Mouse (Mus musculus) MEL-GATA-1-ER (cell line): Measurements from ENCODE around the gene Rbfox1.

Experiments used
- DNase-seq: peaks from one replicate; pipeline ENCODE4 v3.0.0-alpha.2; 2012; ENCODE audit warnings: low read depth; ENCODE audit errors: extremely low read depth

Gene Rbfox1

DNA sequence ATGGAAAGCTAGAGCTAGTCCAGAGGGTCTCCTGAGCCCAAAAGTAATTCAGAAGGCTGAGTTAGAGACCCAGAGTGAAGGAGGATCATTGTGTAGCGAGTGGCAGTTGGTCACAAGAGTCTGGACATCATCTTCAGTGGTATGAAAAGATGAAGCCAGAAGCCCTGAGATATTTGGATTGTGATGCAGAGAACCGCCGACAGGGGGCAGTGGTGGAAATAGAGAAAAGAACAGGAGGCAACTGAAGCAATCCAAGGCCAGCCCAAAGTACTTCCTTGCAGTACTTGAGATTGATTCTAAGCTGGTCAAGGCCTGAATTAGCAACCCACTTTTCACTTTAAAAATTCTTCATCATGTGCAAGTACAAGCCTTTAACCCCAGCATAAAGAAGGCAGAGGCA is 1120.3 kb downstream of the Rbfox1 start:
- DNase-seq: peak; percentile 5

DNA sequence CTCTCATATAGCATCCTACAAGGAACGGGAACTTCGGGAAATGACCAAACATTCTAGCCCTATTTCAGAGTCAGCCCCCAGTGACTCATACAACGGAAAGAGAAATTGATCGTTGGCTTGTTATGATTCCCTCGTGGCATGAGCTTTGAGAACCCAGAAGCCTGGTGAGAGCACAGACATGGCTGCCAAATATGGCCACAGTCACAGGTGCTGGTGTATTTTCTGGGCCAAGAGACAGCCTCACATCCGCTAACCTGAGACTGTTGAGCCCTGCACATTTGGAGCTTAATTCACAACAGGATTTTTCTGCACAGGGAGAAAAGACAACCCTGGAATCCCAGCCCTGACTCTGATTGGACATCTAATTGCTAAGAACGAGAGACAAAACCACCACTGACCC is 1132.2 kb downstream of the Rbfox1 start:
- DNase-seq: no peak

DNA sequence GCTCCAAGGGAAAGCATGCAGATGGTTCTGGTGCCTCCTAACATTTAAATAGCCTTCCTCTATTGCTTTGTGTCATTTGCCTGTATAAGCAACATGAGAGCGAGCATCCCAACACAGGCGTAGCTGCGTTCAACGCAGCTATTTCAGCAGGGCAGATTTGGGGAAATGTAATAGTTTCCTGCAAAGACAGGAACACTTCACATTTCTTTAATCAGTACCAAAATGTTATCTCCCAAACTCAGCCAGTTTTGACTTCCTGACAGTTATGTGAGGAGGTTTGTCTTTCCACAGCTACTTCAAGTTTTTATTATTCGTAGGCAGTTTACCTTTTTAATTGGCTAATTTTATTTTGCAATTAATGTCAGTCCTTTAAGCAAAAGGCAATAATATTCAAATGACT is 1149.1 kb downstream of the Rbfox1 start:
- DNase-seq: peak; percentile 65

DNA sequence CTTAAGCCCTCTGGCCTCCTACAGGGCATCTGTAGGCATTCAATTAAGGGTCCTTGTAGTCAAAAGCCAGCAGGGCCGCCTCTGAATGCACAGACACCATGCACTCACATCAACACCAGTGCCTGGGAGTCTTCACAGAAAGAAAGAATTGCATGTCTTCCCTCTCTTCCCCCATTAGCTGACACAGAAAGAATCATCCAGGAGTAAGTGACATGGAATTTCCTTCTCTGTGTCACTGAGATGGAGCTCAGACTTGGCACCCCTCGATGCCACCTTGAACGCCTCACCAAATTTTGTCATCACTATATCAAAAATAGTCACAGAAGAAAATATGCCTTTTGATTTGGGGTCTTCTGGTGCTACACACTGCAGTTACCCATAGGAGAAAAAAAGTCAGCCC is 1151.4 kb downstream of the Rbfox1 start:
- DNase-seq: no peak

DNA sequence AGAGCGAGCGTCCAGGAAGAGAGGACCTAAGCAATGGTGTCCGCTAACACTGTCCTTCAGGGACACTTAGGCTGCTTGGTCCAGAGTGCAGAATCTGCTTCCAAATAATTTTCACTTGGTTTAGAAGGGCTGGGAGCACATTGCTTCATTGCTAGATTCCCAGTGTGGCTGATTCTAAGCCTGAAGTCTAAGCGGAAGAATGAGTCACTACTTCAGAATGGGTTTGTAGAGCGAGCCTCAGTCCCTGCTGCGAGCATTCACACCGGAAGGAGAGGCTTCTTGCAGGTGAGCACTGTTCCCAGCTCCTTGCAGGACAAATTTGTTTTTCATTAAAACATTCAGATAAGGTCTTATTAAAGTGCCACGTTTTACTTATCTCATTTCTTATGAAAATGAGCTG is 1151.8 kb downstream of the Rbfox1 start:
- DNase-seq: no peak

DNA sequence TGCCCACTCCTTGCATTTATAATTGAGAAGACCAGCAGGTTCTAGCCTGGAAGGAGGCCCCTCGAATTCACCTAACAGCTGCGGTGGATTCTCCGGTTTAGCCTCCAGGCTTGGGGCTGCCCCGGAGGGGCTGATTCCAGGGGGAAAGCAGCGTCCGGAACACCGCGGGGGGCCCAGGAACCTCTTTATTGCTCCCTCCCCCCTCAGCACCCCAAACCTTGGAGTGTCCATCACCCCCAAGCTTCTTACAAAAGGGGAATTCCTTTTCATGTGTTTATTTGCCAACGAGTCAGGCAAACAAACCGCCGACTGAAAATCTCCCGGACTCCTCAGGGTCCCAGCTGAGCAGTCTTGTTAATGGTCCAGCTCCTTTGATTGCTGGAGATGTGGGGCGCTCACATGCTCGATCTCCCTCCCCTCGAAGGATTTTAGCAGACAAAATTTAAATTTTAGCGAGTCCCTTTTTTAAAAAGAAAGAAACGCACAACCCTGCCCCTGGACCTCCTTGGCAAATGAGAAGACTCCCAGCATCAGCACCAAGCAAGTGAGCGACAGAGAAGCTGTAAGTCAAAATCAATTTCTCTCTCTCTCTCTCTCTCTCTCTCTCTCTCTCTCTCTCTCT is 1153.6 kb downstream of the Rbfox1 start:
- no peak for DNase-seq

DNA sequence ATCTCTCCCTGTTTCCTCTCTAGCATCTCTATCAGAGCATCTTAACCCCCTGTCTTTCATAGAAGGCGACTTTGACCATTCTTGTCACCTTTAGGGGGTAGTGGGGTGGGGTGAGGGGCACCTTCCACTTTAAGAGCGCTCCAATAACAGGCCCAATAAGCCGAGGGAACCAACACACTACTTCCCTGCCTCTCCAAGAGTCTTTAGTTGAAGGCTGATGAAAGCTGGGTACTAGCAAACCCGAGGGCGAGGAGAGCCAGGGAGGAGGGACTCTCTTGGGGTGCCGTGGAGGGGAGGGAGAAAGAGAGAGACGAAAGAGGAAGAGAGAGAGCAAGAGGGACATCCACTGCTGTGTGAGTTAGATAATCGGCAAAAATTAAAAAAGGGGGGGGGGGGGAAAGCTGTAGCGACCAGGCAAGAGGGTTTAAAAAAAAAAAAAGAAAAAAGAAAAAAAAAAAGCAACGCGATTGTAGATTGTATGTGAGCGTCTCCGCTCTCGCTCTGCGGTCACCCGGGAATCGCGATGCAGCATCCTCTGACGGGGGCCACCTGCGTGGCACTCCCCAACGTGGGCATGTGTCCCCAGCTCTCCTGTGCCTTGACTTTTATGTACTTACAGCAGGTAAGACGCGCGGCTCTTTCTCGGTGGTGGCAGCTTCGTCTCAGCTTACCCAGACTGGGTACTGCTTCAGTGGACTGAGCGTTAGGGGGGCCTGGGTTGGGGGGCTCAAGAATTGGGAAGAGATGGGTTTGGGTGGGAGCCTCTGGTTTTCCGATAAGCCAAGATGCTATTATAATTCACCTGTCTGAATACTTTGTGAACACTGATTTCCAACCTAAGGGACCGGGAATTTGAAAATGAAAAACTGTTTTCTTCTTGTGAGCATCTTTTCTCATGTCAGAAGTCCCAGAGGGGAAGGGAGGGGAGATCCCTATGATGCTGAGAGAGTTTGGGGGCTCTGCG is 1154.5 kb downstream of the Rbfox1 start:
- peak; percentile 75 for DNase-seq

DNA sequence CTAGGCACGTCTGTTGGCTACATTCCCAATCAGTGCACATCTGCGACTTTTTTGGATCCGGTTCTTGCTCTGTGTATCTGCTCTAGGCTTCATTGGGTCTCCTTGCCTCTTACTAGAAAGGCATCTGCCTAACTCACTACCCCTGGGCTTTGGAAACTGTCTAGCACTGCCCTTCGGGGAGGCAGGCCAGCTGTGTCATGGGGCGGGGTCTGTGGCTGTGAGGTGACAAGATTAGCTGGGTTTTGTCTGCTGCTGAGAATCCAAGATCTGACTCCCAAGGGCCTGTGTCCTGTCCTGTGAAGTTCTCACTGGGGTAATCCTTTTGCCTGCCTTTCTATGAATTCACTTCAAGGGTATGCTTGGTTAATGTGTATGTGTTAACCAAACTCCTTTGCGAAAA is 1155.5 kb downstream of the Rbfox1 start:
- DNase-seq: no peak

DNA sequence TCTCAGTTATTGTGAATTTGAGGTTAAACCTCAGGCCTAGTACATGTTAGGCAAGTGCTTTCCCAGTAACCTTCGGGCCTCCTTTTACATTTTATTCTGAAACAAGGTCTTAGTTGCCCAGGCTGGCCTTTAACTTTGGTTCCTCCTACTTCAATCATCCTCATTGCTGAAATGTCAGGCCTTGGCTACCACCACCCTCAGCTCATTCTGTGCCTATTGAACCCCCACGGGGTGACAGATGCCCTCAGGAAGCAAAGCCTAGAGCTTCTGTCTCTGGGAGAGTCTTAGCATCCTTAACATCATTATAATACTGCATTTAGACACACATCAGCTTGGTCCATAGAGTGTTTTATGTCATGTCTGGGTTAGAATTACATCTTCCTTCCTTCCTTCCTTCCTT is 1162.3 kb downstream of the Rbfox1 start:
- no peak for DNase-seq

DNA sequence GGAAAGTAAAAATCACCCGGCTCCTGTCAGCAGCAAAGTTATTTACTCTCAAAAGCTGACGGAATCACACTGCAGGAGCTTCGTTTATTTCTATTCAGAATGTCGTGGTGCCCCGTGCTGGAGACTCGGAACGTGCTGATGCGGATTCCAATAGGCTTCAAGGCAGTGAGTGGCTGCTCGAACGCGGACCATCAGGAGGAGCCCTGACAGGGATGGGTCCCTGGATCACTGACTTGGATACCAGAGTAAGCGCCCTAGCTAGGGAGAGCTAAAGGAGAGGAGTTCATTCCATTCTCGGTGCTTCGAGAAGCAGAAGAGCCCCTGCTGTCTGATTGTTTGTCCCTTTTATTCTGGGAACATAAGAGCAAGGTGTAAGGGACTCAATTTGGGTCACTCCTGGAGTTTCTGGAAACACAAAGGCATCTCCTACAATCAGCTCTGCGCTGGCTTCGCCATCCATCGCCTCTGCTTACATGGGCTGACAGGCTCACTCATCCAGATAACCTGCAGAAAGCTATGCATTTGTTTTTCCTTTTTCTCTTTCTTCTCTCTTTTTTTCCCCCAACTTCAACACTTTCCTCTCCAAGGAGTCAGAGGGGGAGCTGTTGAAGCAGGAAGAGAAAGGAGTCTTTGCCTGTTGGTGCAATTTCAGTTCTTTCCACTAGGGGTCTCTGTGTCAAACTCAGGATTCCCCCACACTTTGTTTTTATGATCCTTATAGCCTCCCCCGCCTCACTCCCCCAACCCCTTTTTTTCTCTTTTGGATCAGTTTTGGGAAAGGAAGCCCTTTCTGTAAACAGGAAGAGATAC is 1164.2 kb downstream of the Rbfox1 start:
- no peak for DNase-seq

DNA sequence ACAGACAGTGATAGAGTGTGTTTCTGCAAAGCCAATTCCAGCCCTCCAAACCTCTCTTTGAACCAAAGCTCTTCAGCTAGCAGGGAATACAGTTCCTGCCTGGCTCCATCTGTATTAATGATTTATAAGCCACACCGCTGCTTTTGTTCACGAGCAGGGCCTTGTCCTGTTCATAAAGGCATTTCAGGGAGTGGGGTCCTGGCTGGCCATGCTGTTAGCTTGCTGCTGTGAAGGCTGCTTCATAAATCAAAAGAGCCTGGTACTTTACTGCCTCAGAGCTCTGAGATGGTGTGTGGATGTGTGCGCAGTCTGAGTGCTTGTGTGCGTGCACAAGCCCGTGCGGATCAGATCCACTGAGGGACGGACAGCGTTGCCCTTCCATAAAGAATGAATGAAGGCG is 1165.8 kb downstream of the Rbfox1 start:
- DNase-seq: no peak

DNA sequence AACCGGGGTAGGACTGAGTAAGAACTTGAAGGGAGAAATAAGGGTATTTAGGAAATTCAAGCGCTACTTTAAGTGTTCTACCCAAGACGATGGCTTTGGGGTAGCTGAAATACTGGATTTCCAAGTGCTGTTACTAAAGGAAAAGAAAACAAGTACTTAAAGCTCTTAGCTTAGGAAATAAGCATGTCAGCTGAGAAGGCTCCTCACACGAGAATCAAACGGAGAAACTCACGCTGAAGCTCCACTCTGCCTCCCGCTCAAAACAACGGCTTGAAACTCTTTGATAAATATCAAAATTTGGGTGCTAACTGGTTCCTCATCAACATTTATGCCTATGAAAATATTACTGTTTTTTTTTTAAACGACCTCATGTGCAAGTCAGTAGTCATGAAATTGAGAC is 1166.8 kb downstream of the Rbfox1 start:
- no peak for DNase-seq

DNA sequence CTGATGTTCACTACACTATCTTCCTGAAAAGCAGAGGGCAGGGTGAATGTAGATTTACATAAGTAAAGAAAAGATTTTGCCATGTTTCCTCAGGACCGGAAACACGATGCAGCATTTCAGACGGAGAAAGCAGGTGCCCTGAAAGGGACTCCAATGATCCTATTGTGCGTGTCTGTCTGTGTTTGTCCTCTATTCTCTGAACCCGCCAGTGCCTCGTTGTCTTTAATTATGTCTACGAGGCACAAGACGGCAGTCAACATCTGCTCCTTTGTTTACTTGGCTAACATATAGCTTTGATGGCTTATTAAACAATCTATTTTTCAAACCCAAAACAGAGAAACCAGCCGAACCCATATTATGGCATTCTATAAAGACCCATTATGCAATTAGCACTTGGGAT is 1167.3 kb downstream of the Rbfox1 start:
- DNase-seq: no peak

DNA sequence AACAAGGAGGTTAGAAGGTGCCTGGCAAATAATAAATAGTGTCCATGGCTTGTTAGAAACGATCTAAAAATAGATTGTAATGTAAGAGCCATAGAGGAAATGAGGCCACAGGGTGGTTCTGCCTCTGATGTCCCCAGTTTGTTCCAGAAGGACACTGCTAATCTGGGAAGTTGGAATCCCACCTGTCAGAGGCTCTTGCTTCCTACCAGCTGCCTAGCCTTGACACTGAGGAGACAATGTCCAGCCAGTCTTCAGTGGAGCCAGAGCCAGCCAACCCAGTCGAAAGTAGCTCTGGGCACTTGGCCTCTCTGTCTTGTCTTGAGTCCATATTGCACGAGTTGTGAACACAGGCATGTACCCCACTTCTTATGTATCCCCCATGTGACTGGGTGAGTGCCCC is 1172.6 kb downstream of the Rbfox1 start:
- DNase-seq: no peak

DNA sequence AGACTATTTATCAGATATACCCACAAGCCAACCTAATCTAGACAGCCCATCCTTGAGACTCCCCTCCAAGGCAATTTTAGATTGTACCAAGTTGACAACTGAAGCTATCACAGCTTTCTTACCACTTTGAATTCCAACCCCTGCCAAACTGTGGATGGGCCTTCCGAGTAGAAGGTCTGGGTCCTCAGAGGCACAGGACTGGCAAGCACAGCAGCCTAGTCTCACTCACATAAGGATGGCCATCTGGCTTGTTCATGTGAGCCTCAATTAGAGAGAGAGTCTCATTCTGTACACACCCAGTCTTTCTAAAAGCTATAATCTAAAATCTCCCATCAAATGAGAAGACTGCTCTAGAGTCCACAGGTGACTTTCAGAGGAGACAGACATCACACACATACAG is 1173.4 kb downstream of the Rbfox1 start:
- DNase-seq: no peak

DNA sequence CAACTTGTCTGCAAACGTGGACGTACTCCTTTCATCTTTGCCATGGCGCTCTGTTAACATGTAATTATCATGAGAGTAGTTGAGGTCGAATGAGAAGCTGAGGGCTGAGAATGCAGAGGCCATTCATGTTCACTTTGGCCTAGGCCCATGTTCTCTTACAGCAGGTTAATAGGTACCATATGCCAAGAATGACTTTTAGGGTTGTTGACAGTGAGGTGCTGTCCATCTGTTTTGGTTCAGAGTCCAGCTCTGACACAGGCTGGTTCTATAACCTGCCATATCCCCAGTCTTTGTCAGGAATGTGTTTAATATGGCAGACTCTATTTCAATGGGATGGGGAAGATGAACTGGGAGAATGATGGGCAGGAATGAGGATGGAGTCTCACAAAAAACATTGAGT is 1174.4 kb downstream of the Rbfox1 start:
- DNase-seq: no peak

DNA sequence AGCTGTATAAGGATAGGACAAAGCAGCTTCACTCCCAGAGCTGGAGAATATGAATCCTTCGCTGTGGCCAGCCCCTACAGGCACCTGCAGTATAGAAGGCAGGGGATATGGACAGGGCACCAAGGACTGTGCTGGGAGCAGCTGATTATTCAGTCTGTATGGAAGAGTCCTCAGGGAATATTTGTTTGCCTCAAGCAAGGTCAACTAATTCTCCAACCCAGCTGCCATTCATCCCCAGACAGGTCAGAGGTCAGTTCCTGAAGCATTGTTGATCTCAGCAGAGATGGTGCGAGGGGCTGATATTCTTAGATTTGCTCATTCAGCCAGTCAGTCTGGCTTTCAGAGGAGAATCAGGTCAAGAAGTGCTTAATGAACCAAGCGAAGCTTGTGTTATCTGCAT is 1175.7 kb downstream of the Rbfox1 start:
- no peak for DNase-seq

DNA sequence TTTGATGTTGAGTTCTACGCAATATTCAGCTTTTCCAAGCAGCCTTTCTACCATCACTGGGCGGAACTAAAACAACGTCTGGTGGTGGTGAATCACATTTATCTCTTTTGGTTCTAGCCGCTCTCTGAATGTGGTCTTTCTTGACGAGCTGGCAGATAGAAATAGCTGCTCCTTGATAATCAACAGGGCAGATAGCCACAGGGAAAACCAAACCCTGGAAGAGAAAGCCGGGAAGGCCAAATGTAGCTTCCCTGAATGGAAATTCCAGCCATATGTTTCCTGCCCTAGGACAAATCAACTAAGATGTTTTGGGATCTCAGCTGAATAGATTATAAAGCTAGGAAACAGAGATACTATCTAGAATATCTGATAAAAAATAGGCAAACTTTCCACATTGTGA is 1177.4 kb downstream of the Rbfox1 start:
- no peak for DNase-seq

DNA sequence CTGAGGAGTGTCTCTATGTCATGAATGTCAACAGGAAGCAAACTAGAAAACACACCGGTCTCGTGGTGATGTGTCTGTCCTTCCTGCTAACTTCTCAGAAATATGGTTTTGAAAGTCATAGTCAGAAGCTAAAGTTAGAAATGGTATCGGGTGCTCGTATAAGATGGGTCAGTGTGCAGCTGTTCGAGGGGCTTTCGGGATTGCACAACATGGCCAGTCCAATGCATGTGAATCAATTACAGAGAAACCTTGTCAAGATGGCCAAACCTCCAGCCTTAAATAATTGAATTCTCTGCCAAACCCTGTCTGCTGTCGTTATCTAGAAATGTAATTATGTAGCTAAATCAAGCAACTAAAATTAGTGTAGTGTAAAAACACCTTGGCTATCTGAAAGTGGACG is 1182.0 kb downstream of the Rbfox1 start:
- no peak for DNase-seq

DNA sequence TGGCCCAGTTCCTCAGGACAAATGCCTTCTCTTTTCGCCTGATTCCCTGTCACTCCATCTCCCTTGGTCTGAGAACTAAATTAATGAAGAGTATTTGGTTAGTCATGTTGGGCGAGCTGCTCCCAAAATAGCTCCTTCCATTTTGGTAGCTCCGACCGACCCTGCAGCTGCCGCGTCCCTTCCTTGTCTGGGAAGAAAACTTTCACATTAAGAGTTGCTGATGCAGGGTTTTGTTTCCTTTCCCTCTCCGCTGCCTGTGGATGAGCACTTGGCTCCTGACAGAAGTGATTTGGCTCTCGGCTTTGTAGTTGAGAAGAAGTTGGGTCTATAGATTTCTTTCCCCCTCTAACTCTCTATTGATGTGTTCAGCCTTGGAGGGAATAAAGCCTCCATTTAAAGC is 1184.4 kb downstream of the Rbfox1 start:
- no peak for DNase-seq

DNA sequence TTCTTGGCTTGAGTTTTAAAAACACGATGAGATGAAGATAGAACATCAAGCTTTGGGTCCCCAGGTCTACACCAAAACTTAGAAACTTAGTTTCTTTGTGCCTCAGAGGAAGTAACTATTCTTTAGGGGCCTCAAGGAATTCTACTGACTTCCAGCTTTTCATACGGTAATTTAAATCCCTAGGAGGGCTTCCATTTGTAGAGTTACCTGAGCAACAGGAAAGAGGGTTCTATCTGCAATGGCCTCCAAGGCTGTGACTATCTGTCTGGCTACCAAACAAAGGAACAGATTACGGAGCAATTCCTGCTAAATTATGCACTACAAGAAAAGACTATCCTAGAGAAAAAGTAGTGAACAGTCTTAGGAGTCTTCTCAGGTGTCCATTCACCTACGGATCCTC is 1189.6 kb downstream of the Rbfox1 start:
- no peak for DNase-seq

DNA sequence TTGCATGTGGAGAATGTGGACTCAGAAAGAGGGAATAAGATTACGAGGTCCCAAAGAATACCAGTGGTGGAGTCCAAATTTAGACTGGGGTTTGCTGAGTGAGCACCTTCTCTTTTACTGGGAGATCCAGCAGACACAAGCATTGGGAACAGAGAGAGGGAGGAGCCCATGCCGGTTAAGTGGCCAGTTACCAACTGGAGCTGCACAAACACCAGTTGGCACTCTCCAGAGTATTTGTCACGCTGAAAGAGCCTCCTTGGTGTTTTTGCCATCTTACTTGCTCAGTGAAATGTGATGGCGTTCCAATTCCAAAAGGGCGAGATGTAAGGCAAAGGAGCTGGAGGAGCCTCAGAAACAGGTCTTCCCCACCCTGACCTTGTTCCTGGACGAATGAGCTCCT is 1190.6 kb downstream of the Rbfox1 start:
- DNase-seq: no peak
